Mouse (Mus musculus): ENCODE measurements at regions not wholly inside any gene's neighbourhood (a gene's known extent, or its start where the extent isn't known, plus 50 kb on each side); places are given as distances from the start of the nearest gene placed in this dataset.

GRCm38 (mm10) chr14:97694238-97694637, 475.3 kb downstream of the Dach1 start:
- no peak for DNase-seq (ENCODE audit: low spot score)

GRCm38 (mm10) chr14:97684617-97685016, 484.9 kb downstream of the Dach1 start:
- DNase-seq (ENCODE audit: low spot score), result no peak

- peak; percentile 31 for DNase-seq (ENCODE audit: low spot score)
Measured at GRCm38 (mm10) chr14:97667806-97668205, 501.8 kb downstream of the Dach1 start.

- no peak for DNase-seq (ENCODE audit: low spot score)
Measured at GRCm38 (mm10) chr14:97638187-97638792, 531.3 kb downstream of the Dach1 start.

- DNase-seq (ENCODE audit: low spot score), result no peak
Measured at GRCm38 (mm10) chr14:97611438-97611837, 558.1 kb downstream of the Dach1 start.

GRCm38 (mm10) chr14:97596694-97597093, 572.9 kb downstream of the Dach1 start:
- peak; percentile 30 for DNase-seq (ENCODE audit: low spot score)

- DNase-seq (ENCODE audit: low spot score), result peak; percentile 4
Measured at GRCm38 (mm10) chr14:97588611-97589010, 581.0 kb downstream of the Dach1 start.

- peak; percentile 61 for DNase-seq (ENCODE audit: low spot score)
Measured at GRCm38 (mm10) chr14:97588182-97588581, 581.4 kb downstream of the Dach1 start.

- DNase-seq (ENCODE audit: low spot score), result peak; percentile 62
Measured at GRCm38 (mm10) chr14:97586962-97587361, 582.6 kb downstream of the Dach1 start.

GRCm38 (mm10) chr14:97570274-97570673, 599.3 kb downstream of the Dach1 start:
- no peak for DNase-seq (ENCODE audit: low spot score)

GRCm38 (mm10) chr14:97560121-97560907, 609.3 kb downstream of the Dach1 start:
- DNase-seq (ENCODE audit: low spot score), result peak; percentile 16

GRCm38 (mm10) chr14:97559559-97559958, 610.0 kb downstream of the Dach1 start:
- DNase-seq (ENCODE audit: low spot score), result peak; percentile 66

GRCm38 (mm10) chr14:97558289-97558688, 611.3 kb downstream of the Dach1 start:
- no peak for DNase-seq (ENCODE audit: low spot score)

- DNase-seq (ENCODE audit: low spot score), result no peak
Measured at GRCm38 (mm10) chr14:97557888-97558287, 611.7 kb downstream of the Dach1 start.

GRCm38 (mm10) chr14:97546276-97546675, 623.3 kb downstream of the Dach1 start:
- DNase-seq (ENCODE audit: low spot score), result no peak

GRCm38 (mm10) chr14:97544307-97544706, 625.3 kb downstream of the Dach1 start:
- no peak for DNase-seq (ENCODE audit: low spot score)

- no peak for DNase-seq (ENCODE audit: low spot score)
Measured at GRCm38 (mm10) chr14:97537012-97537411, 632.6 kb downstream of the Dach1 start.

- peak; percentile 26 for DNase-seq (ENCODE audit: low spot score)
Measured at GRCm38 (mm10) chr14:97511318-97511717, 658.2 kb downstream of the Dach1 start.

GRCm38 (mm10) chr14:97489427-97490347, 679.9 kb downstream of the Dach1 start:
- DNase-seq (ENCODE audit: low spot score), result no peak

GRCm38 (mm10) chr14:97478236-97478635, 691.3 kb downstream of the Dach1 start:
- peak; percentile 15 for DNase-seq (ENCODE audit: low spot score)

GRCm38 (mm10) chr14:97450525-97451235, 718.9 kb downstream of the Dach1 start:
- DNase-seq (ENCODE audit: low spot score), result no peak

- DNase-seq (ENCODE audit: low spot score), result no peak
Measured at GRCm38 (mm10) chr14:97448617-97449016, 720.9 kb downstream of the Dach1 start.
